Mouse (Mus musculus): ENCODE measurements around the gene Hcfc2.

DNA sequence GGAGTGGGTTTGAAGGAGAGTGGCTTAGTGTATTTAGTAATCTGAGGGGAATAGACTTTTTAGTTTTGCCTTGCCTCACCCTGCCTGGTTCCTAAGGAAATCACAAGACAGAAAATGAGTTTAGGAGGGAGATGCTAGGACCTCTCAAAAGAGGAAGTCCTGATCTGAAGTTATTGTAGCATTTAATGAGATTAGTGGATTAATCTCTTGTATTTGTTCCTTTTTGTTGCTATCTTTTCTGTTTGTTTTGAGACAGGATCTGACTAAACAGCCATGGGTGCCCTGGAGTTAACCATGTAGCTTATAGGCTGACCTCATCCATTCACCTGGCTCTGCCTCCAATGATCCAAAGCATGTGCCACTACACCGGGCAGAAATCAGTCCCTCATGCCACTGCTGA lies 46.6 kb downstream of the Hcfc2 start:
- no peak for TF ChIP-seq CTCF (IDR thresholded peaks at IDR 0.05; ENCODE audit: extremely low read depth, insufficient read depth, low read length)
- no peak for TF ChIP-seq POLR2A (IDR thresholded peaks at IDR 0.05; ENCODE audit: extremely low read depth, insufficient read depth, low read length)

Measured in cortical plate, adult 2 months (tissue).